Mouse (Mus musculus) hindbrain, embryonic 13.5 days (tissue): ENCODE data around the gene Ahnak. TPM values are rescaled to one million over a fixed set of nuclear protein-coding genes. Genes with fewer than 3 reads are reported as not detected.
A peak's percentile ranks its signal among the peaks of the same experiment; 100 is the strongest.

ENCODE experiments used
- ATAC-seq: fragments of 200-750 bp; cut with Nextera tagmentation; 2 replicates; pipeline ENCODE4 v1.8.0; 2017; ENCODE audit warnings: moderate TSS enrichment; ENCODE audit not compliant: low FRiP score
- H3K27ac ChIP-seq: fragments of 300-500 bp; sonication (generic); 2 replicates; pipeline ENCODE4 v1.5.1; 2015; ENCODE audit warnings: inconsistent platforms, mild to moderate bottlenecking, moderate library complexity
- H3K27me3 ChIP-seq: fragments of 300-500 bp; sonication (generic); 2 replicates; pipeline ENCODE4 v1.6.1; 2015; ENCODE audit warnings: mild to moderate bottlenecking, inconsistent platforms
- H3K36me3 ChIP-seq: fragments of 300-500 bp; sonication (generic); 2 replicates; pipeline ENCODE4 v1.6.1; 2015; ENCODE audit warnings: mild to moderate bottlenecking, inconsistent platforms
- H3K4me1 ChIP-seq: fragments of 300-500 bp; sonication (generic); replicated peaks from 2 replicates; pipeline ENCODE4 v1.6.1; 2015; ENCODE audit warnings: inconsistent platforms
- H3K4me2 ChIP-seq: fragments of 300-500 bp; sonication (generic); 2 replicates; pipeline ENCODE4 v1.6.1; 2015; ENCODE audit warnings: inconsistent platforms, mild to moderate bottlenecking, moderate library complexity
- H3K4me3 ChIP-seq: fragments of 300-500 bp; sonication (generic); 2 replicates; pipeline ENCODE4 v1.5.1; 2015; ENCODE audit warnings: mild to moderate bottlenecking, inconsistent platforms
- H3K9ac ChIP-seq: fragments of 300-500 bp; sonication (generic); 2 replicates; pipeline ENCODE4 v1.6.1; 2015; ENCODE audit warnings: mild to moderate bottlenecking, inconsistent platforms
- H3K9me3 ChIP-seq: fragments of 300-500 bp; sonication (generic); 2 replicates; pipeline ENCODE4 v1.6.1; 2016; ENCODE audit warnings: inconsistent platforms
- WGBS: fragments of 180-500 bp; shearing (Covaris S2); methylation state at CpG from one replicate; pipeline ENCODE4 v1.1.7; 2015; 5-methylcytosine and 5-hydroxymethylcytosine counted together
- polyA plus RNA-seq: library from polyadenylated mRNA; unstranded; fragments of >200 nt; fragmentation: Nextera tagmentation; extraction: Ambion mirVana; gene quantifications from 2 replicates; pipeline ENCODE4 v1.2.1, GENCODE M21; 2015

Ahnak gene
- 5.7 and 6.4 TPM in 2 replicates for polyA plus RNA-seq

DNA sequence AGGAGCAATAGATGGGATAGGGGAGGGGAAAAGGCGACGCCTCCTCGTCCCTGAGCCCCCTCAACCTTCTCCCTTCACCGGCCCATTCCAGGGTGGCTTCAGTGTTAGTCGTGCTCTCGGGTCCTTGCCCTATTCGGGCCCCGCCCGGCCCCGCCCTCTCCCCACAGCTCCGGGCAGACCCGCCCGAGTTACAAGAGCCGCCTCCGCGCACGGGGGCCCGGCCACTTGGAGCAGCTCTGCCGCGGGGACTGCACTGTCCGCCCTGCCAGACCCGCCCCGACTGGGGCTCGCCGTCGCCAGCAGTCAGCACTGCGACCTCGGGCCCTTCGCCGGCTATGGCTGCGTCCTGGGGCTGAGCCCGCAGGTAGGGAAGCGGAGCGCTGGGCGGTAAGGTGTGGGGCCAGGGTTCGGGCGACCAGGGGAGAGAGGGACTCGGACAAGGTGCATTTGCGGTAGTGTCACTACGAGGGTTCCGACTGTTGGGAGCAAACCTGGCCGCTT is at the start of gene Ahnak:
Gene Ahnak, plus strand, starts transcription at position 219 of the 501 bp plus-strand sequence.
- Histone ChIP-seq H3K4me2 (peak within 1 kb of the TSS; percentile 70), H3K4me1 (peaks cover 55% of the 10 kb centered on the region), H3K4me3 (peak within 1 kb of the TSS; percentile 49), H3K9me3 (no peaks in the 10 kb centered on the region), H3K9ac (peak within 1 kb of the TSS; percentile 66), H3K27ac (peak within 1 kb of the TSS; percentile 48), H3K27me3 (peaks cover 52% of the 10 kb centered on the region), H3K36me3 (no peaks in the 10 kb centered on the region)
- WGBS, result under 1% methylated on average over 38 of the region's 42 CpGs
- peak; percentile 29 for ATAC-seq

DNA sequence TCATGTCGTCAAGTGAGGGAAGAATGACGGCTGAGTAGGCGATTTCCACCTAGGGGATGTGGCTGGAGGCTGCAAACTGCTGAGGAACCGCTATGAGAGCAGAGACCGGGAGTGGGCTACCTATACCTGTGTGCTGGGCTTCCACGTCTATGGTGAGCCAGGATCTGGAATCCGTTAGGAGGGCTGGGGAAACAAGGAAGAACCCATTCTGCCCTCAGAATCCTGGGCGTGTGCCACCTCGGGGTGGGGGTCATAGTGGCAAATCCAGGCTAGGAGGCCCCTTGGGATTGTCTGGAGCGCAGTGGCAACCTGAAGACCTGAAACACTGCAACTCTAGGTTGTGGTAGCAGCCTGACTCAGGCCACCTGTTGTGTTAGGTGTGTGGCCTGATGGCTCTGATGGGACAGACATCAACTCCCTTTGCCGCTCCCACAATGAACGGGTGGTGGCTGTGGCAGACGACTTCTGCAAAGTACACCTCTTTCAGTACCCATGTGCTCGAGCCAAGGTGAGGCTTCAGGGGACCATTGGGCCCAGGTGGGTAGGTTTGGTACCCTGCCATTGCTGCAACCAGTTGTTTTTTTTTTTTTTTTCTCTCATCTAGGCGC is 48.5 kb upstream of the Ahnak start:
- 0 out of 2 replicates have a peak, but pooled peaks have one; percentile 1 for ATAC-seq
- H3K27me3 ChIP-seq, result no peaks in the 10 kb centered on the region
- H3K4me2 ChIP-seq, result peak overlapping the region; percentile 74
- H3K36me3 ChIP-seq, result peaks cover 24% of the 10 kb centered on the region
- no peak overlapping the region for H3K27ac ChIP-seq
- H3K4me1 ChIP-seq, result peaks cover 40% of the 10 kb centered on the region
- H3K9ac ChIP-seq, result peak overlapping the region; percentile 98
- H3K4me3 ChIP-seq, result no peak overlapping the region; the same call in 1 of the 2 replicates
- H3K9me3 ChIP-seq, result no peaks in the 10 kb centered on the region
- WGBS, result 83% methylated on average over 15 of the region's 15 CpGs

DNA sequence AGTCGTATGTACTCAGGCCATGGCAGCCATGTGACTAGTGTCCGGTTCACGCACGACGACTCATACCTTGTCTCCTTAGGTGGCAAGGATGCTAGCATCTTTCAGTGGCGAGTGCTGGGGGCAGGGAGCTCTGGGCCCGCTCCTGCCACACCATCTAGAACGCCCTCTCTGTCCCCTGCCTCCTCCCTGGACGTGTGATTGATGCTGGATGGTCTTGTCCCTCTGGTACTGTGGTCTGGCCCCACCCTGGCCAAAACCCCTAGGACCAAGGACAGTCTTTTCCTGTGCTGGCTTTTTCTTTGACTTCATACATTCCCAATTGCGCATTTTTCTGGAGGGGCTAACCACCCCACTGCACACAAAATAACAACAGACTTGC is 48.0 kb upstream of the Ahnak start:
- WGBS, result 29% methylated on average over 10 of the region's 10 CpGs
- Histone ChIP-seq H3K27me3 (no peaks in the 10 kb centered on the region), H3K4me2 (peak overlapping the region; percentile 74), H3K4me3 (peak overlapping the region; percentile 96), H3K4me1 (peaks cover 41% of the 10 kb centered on the region), H3K27ac (peak overlapping the region; percentile 98), H3K9me3 (no peaks in the 10 kb centered on the region), H3K9ac (peak overlapping the region; percentile 98), H3K36me3 (peaks cover 29% of the 10 kb centered on the region)
- ATAC-seq, result peak; percentile 41

DNA sequence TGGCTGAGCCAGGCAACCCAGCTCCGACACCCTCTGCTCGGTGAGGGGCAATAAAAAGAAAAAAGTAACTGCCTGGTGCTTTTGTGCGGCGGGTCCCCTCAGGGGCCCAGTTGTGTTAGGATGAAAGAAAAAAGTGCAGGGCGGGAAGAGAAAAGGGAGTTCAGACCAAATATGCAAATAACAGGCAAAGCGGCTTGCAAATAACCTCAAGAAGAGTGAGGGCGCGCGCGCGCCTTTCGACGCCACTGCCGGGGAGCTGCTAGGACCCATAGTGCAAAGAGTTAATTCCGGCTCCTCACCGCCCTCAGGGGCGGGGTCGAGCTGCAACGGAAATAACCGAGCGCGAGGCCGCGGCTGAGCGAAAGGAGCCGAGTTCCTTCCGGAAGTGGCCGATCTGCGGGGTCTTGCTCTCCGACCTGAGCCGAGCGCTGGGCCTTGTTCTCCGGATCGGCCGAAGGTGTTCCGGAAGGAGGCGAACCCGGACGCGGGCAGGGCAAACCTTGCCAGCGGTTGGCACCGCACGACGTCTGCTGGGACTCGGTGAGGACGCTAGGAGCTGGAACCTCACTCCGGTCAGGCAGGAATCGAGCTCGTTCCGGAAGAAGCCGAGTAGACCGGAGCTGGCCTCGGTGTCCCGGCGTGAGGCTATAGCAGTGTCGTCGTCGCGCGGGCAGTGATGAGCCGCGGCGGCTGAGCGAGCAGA is 47.4 kb upstream of the Ahnak start, which contains the start of gene Mta2:
Gene Mta2, plus strand, starts transcription at position 361 of the 703 bp plus-strand sequence.
- peak within 1 kb of the TSS; percentile 96 for H3K4me3 ChIP-seq
- under 1% methylated on average over 64 of the region's 64 CpGs for WGBS
- H3K27me3 ChIP-seq, result no peaks in the 10 kb centered on the region
- H3K9ac ChIP-seq, result peak within 1 kb of the TSS; percentile 98
- peak within 1 kb of the TSS; percentile 74 for H3K4me2 ChIP-seq
- H3K27ac ChIP-seq, result peak within 1 kb of the TSS; percentile 98
- no peaks in the 10 kb centered on the region for H3K9me3 ChIP-seq
- peaks cover 41% of the 10 kb centered on the region for H3K4me1 ChIP-seq
- peaks cover 34% of the 10 kb centered on the region for H3K36me3 ChIP-seq
- ATAC-seq, result peak; percentile 95

DNA sequence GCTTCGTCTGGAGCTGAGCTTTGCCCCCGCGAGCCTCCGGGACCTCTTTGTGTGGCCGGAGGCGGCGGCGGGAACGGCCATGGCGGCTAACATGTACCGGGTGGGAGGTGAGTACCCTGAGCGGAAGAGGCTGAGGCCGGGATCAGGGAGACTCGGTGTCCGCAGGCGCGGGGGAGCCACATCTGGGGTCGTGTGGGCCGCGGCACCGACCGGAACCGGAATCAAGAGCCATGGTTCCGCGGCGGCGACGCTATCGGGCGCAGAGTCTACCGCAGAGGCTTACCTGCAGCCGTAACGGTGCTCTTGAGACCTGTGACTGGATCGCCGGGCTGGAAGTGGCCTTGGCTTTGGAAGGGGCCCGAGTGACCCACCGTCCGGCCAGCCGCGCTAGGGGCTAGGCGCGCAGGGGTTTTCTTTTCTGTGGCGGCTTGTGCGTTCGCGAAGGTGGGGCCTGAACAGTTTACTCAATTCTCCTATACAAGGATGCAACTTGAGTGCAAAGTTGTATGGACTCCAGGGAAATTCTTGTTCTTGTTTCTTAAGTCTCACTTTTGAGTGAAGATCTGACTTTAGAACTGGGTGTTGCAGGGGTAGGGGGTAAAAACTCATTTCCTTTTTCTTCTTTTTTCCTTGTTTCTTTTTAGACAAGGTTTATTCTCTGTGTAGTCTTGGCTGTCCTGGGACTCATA is 46.7 kb upstream of the Ahnak start:
- H3K4me1 ChIP-seq, result peaks cover 41% of the 10 kb centered on the region
- H3K27ac ChIP-seq, result peak overlapping the region; percentile 98
- no peaks in the 10 kb centered on the region for H3K27me3 ChIP-seq
- peak overlapping the region; percentile 96 for H3K4me3 ChIP-seq
- peak overlapping the region; percentile 98 for H3K9ac ChIP-seq
- H3K4me2 ChIP-seq, result peak overlapping the region; percentile 74
- peaks cover 35% of the 10 kb centered on the region for H3K36me3 ChIP-seq
- H3K9me3 ChIP-seq, result no peaks in the 10 kb centered on the region
- peak; percentile 66 for ATAC-seq
- WGBS, result 0% methylated on average over 46 of the region's 46 CpGs

DNA sequence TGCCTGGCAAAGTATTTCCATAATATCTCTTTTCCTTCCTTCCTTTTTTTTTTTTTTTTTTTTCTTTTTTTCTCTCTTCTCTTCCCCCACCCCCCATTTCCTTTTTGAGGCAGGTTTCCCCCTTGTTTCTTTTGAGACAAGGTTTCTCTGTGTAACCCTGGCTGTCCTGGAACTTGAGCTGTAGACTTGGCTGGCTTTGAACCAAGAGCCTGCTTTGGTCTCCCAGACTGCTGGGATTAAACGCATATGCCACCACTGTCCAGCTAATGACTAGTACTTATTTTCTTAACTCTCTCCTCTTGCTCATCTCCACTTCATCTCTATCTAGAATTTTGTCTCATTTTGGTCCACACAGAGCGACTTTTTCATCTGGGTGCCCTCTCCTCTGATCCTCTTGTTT is 46.0 kb upstream of the Ahnak start:
- Histone ChIP-seq H3K4me1 (peaks cover 41% of the 10 kb centered on the region), H3K9me3 (no peaks in the 10 kb centered on the region), H3K4me3 (peak overlapping the region; percentile 96), H3K36me3 (peaks cover 39% of the 10 kb centered on the region), H3K27me3 (no peaks in the 10 kb centered on the region), H3K27ac (no peak overlapping the region), H3K9ac (peak overlapping the region; percentile 98), H3K4me2 (peak overlapping the region; percentile 74)
- 79% methylated on average over 2 of the region's 2 CpGs for WGBS
- no peak for ATAC-seq

DNA sequence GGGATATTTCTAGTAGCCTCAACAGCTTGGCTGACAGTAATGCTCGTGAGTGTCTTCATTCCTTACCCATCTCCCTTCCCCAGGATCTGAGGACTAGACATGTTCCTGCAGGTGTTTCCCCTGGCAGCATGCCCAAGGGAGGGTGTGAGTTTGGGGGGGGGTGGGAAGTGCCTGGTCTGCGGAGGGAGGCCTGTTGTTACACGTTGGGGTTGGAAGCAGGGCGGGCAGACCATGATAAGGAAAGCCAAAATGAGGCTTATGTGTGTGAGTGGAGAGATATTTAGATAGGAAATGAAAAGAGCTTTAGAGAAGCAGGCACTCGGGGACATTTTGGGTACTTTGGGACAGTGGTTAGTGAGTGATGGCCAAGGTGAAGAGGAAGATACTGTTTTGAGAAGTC is 45.0 kb upstream of the Ahnak start:
- 80% methylated on average over 5 of the region's 5 CpGs for WGBS
- Histone ChIP-seq H3K9me3 (no peaks in the 10 kb centered on the region), H3K27me3 (no peaks in the 10 kb centered on the region), H3K4me2 (peak overlapping the region; percentile 74), H3K27ac (no peak overlapping the region), H3K4me3 (peak overlapping the region; percentile 96; the same call in 1 of the 2 replicates), H3K36me3 (peaks cover 49% of the 10 kb centered on the region), H3K4me1 (peaks cover 41% of the 10 kb centered on the region), H3K9ac (peak overlapping the region; percentile 58)
- no peak for ATAC-seq

DNA sequence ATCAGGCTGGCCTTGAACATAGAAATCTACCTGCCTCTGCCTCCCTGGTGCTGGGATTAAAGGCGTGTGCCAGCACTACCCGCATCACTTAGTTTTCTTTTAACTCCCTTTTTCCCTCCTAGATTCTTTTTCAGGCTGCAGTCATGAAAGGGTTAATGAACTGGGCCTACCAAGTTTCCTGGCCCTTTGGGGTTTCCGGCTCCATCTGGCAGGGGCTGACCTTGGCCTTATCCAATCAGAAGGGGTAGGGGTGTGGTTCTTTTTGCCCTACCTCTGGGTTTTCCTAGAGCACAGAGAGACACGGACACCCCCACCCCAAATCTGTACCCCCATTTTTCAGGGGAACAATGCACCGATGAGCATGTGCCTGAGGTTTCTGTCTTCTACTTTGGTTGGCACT is 44.3 kb upstream of the Ahnak start:
- no peak for ATAC-seq
- Histone ChIP-seq H3K36me3 (peaks cover 56% of the 10 kb centered on the region), H3K4me1 (peaks cover 41% of the 10 kb centered on the region), H3K4me2 (peak overlapping the region; percentile 74), H3K27me3 (no peaks in the 10 kb centered on the region), H3K9me3 (no peaks in the 10 kb centered on the region), H3K9ac (peak overlapping the region; percentile 53), H3K4me3 (no peak overlapping the region), H3K27ac (no peak overlapping the region)
- 42% methylated on average over 5 of the region's 5 CpGs for WGBS

DNA sequence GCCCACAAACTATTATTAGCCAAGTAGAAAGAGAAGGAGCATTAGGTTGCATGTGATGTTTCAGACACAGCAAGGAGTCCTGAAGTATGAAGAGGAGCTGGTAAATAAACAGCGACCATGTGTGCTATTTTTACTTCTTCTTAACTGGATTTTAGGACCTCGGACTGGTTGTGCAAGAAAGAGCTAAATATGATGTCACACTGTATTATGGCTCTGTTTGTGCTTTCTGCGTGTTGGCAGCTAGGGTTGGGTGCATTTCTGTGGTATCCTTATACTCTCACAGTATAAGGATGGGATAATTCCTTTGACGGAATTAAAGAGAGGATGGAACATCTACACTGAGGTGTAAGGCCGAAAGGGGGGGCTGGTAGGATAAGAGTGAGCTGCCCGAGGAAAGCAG is 43.8 kb upstream of the Ahnak start:
- Histone ChIP-seq H3K4me2 (peak overlapping the region; percentile 74), H3K4me1 (peaks cover 41% of the 10 kb centered on the region), H3K27ac (no peak overlapping the region), H3K36me3 (peaks cover 61% of the 10 kb centered on the region), H3K9me3 (no peaks in the 10 kb centered on the region), H3K27me3 (no peaks in the 10 kb centered on the region), H3K9ac (peak overlapping the region; percentile 53), H3K4me3 (no peak overlapping the region)
- ATAC-seq, result no peak
- 88% methylated on average over 6 of the region's 6 CpGs for WGBS

DNA sequence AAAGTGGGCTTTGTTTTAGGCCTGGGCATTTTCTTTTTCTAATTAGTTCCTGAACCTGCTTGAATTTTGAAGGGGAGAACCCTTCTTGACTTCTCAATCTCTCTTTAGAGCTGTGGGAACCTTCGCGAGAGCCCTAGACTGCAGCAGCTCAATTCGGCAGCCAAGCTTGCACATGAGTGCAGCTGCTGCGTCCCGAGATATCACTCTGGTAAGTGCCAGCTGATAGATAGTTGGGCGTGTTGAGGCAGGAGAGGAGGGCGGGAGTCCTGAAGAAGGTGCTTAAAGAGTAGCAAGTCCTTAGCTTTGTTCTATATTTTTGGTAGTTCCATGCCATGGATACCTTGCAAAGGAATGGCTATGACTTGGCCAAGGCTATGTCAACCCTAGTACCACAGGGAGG is 42.2 kb upstream of the Ahnak start:
- Histone ChIP-seq H3K9ac (no peak overlapping the region), H3K4me2 (no peak overlapping the region), H3K27me3 (no peaks in the 10 kb centered on the region), H3K4me1 (peaks cover 32% of the 10 kb centered on the region), H3K4me3 (no peak overlapping the region), H3K27ac (no peak overlapping the region), H3K9me3 (no peaks in the 10 kb centered on the region), H3K36me3 (peaks cover 77% of the 10 kb centered on the region)
- 95% methylated on average over 7 of the region's 7 CpGs for WGBS
- no peak for ATAC-seq

DNA sequence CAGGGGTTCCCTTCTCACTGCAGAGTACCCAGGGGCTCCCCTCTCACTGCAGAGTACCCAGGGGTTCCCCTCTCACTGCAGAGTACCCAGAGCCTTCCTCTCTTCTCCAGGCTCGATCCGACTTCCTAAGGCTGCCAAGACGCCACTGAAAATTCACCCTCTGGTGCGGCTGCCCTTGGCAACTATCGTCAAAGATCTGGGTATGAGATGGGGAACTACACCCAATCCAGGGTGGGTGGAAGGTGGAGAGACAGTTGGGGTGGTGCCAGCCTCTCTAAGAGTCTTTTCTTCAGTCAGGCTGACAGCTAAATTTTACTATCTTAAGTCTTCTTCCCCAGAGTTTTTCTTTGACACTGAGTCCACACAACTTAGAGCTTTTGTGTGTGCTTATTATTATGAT is 38.9 kb upstream of the Ahnak start:
- 91% methylated on average over 5 of the region's 5 CpGs for WGBS
- H3K4me1 ChIP-seq, result peaks cover 31% of the 10 kb centered on the region
- ATAC-seq, result no peak
- no peak overlapping the region for H3K9ac ChIP-seq
- H3K9me3 ChIP-seq, result no peaks in the 10 kb centered on the region
- no peak overlapping the region for H3K27ac ChIP-seq
- no peak overlapping the region for H3K4me2 ChIP-seq
- peaks cover 69% of the 10 kb centered on the region for H3K36me3 ChIP-seq
- no peaks in the 10 kb centered on the region for H3K27me3 ChIP-seq
- H3K4me3 ChIP-seq, result no peak overlapping the region

DNA sequence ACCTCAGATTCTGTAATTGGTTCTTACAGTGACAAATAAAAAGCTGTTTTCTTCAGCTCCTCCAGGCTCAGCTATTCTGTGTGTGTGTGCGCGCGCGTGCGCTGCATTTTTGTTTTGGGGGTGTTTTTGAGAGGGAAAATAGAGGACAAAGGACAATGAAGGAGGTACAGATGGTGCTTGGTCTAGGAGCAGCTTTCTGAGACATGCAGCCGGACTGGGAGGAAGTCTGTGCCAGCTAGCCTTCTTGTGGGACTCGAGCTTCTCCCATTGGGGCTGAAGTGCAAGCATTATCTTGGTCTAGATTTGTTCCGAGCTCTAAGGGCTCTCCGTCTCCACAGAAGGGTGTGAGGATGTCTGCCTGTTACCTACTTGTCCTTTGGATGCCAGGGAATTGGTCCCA is 36.8 kb upstream of the Ahnak start:
- ATAC-seq, result no peak
- H3K36me3 ChIP-seq, result peaks cover 66% of the 10 kb centered on the region
- H3K9ac ChIP-seq, result peak overlapping the region; percentile 69; the same call in 1 of the 2 replicates
- peaks cover 34% of the 10 kb centered on the region for H3K4me1 ChIP-seq
- H3K27me3 ChIP-seq, result no peaks in the 10 kb centered on the region
- WGBS, result 87% methylated on average over 9 of the region's 9 CpGs
- H3K27ac ChIP-seq, result peak overlapping the region; percentile 90
- H3K4me3 ChIP-seq, result no peak overlapping the region
- H3K4me2 ChIP-seq, result 0 out of 2 replicates have a peak overlapping the region, but pooled peaks have one; percentile 61
- no peaks in the 10 kb centered on the region for H3K9me3 ChIP-seq
